Mouse (Mus musculus) intestine, embryonic 14.5 days (tissue): ENCODE measurements at regions not wholly inside any gene's neighbourhood (a gene's known extent, or its start where the extent isn't known, plus 50 kb on each side); places are given as distances from the start of the nearest gene placed in this dataset.

Experiments
- ATAC-seq: fragments of 200-750 bp; cut with Nextera tagmentation; replicated peaks from 2 replicates; pipeline ENCODE4 v1.8.0; 2017; ENCODE audit warnings: low read depth, moderate number of reproducible peaks, moderate TSS enrichment, moderate library complexity; ENCODE audit not compliant: low FRiP score, low TSS enrichment
- DNase-seq: peaks from one replicate; pipeline ENCODE4 v3.0.0-alpha.2; 2018; ENCODE audit warnings: low spot score
- H3K27ac ChIP-seq: fragments of 300-500 bp; sonication (generic); 2 replicates; pipeline ENCODE4 v1.5.1; 2014; ENCODE audit warnings: low read depth, mild to moderate bottlenecking, control low read depth
- H3K27me3 ChIP-seq: fragments of 300-500 bp; sonication (generic); replicated peaks from 2 replicates; pipeline ENCODE4 v1.6.1; 2014; ENCODE audit warnings: low read length, control low read depth; ENCODE audit not compliant: control insufficient read depth, insufficient read depth
- H3K36me3 ChIP-seq: fragments of 300-500 bp; sonication (generic); 2 replicates; pipeline ENCODE4 v1.6.1; 2014; ENCODE audit warnings: low read length, control low read depth; ENCODE audit not compliant: control insufficient read depth, insufficient read depth
- H3K4me1 ChIP-seq: fragments of 300-500 bp; sonication (generic); replicated peaks from 2 replicates; pipeline ENCODE4 v1.6.1; 2014; ENCODE audit warnings: low read length, control low read depth, mixed read lengths; ENCODE audit not compliant: control insufficient read depth, insufficient read depth
- H3K4me2 ChIP-seq: fragments of 300-500 bp; sonication (generic); 2 replicates; pipeline ENCODE4 v1.6.1; 2014; ENCODE audit warnings: low read length
- H3K4me3 ChIP-seq: fragments of 300-500 bp; sonication (generic); 2 replicates; pipeline ENCODE4 v1.5.1; 2014; ENCODE audit warnings: low read depth, low read length, control low read depth, mixed read lengths
- H3K9ac ChIP-seq: fragments of 300-500 bp; sonication (generic); 2 replicates; pipeline ENCODE4 v1.6.1; 2014; ENCODE audit warnings: mild to moderate bottlenecking, low read length
- H3K9me3 ChIP-seq: fragments of 300-500 bp; sonication (generic); 2 replicates; pipeline ENCODE4 v1.6.1; 2016; ENCODE audit warnings: low read length, control low read depth; ENCODE audit not compliant: control insufficient read depth
- WGBS: fragments of 180-500 bp; shearing (Covaris S2); extraction: QIAGEN DNeasy Blood & Tissue Kit; methylation state at CpG from one replicate; pipeline ENCODE4 v1.1.7; 2014; 5-methylcytosine and 5-hydroxymethylcytosine counted together

- no peak overlapping the region for H3K4me3 ChIP-seq
- H3K36me3 ChIP-seq: no peaks in the 10 kb centered on the region
- H3K4me2 ChIP-seq: no peak overlapping the region
- H3K4me1 ChIP-seq: no peaks in the 10 kb centered on the region
- no peak for ATAC-seq
- no peak for DNase-seq
- no peaks in the 10 kb centered on the region for H3K9me3 ChIP-seq
- H3K27ac ChIP-seq: no peak overlapping the region
- H3K9ac ChIP-seq: no peak overlapping the region
- WGBS: 83% methylated on average over 2 of the region's 2 CpGs
- no peaks in the 10 kb centered on the region for H3K27me3 ChIP-seq
Measured at GRCm38 (mm10) chr2:105594131-105594530, 74.6 kb upstream of the Pax6 start.

GRCm38 (mm10) chr2:105604553-105605116 lies 64.1 kb upstream of the Pax6 start:
- Histone ChIP-seq H3K27ac (no peak overlapping the region), H3K36me3 (no peaks in the 10 kb centered on the region), H3K4me3 (no peak overlapping the region), H3K9ac (no peak overlapping the region), H3K4me1 (no peaks in the 10 kb centered on the region), H3K4me2 (no peak overlapping the region), H3K9me3 (no peaks in the 10 kb centered on the region), H3K27me3 (no peaks in the 10 kb centered on the region)
- ATAC-seq (no peak), DNase-seq (no peak)
- WGBS: 30% methylated on average over 11 of the region's 11 CpGs

- DNase-seq (no peak), ATAC-seq (no peak)
- no peak overlapping the region for H3K9ac ChIP-seq
- H3K9me3 ChIP-seq: no peaks in the 10 kb centered on the region
- no peaks in the 10 kb centered on the region for H3K36me3 ChIP-seq
- no peak overlapping the region for H3K27ac ChIP-seq
- no peak overlapping the region for H3K4me2 ChIP-seq
- 67% methylated on average over 8 of the region's 8 CpGs for WGBS
- peaks cover 6% of the 10 kb centered on the region for H3K4me1 ChIP-seq
- H3K27me3 ChIP-seq: 0 out of 2 replicates have a peak, but pooled peaks cover 5% of the 10 kb centered on the region
- H3K4me3 ChIP-seq: no peak overlapping the region
Measured at GRCm38 (mm10) chr2:105607969-105608538, 60.6 kb upstream of the Pax6 start.

GRCm38 (mm10) chr2:105608756-105609155 lies 59.9 kb upstream of the Pax6 start:
- Histone ChIP-seq H3K27me3 (0 out of 2 replicates have a peak, but pooled peaks cover 5% of the 10 kb centered on the region), H3K4me1 (peaks cover 6% of the 10 kb centered on the region), H3K4me2 (no peak overlapping the region), H3K9ac (no peak overlapping the region), H3K9me3 (no peaks in the 10 kb centered on the region), H3K4me3 (no peak overlapping the region), H3K36me3 (no peaks in the 10 kb centered on the region), H3K27ac (no peak overlapping the region)
- WGBS: 54% methylated on average over 7 of the region's 7 CpGs
- DNase-seq (no peak), ATAC-seq (no peak)

- no peak overlapping the region for H3K27ac ChIP-seq
- H3K36me3 ChIP-seq: no peaks in the 10 kb centered on the region
- no peaks in the 10 kb centered on the region for H3K9me3 ChIP-seq
- no peak overlapping the region for H3K9ac ChIP-seq
- no peak overlapping the region for H3K4me3 ChIP-seq
- WGBS: 55% methylated on average over 5 of the region's 5 CpGs
- DNase-seq: no peak
- ATAC-seq: no peak
- H3K4me1 ChIP-seq: peaks cover 6% of the 10 kb centered on the region
- H3K27me3 ChIP-seq: 0 out of 2 replicates have a peak, but pooled peaks cover 5% of the 10 kb centered on the region
- no peak overlapping the region for H3K4me2 ChIP-seq
Measured at GRCm38 (mm10) chr2:105611014-105611413, 57.7 kb upstream of the Pax6 start.

- DNase-seq (no peak), ATAC-seq (no peak)
Measured at GRCm38 (mm10) chr2:105611651-105612050, 57.0 kb upstream of the Pax6 start.

GRCm38 (mm10) chr2:105612051-105612664 lies 56.5 kb upstream of the Pax6 start:
- DNase-seq: peak; percentile 59
- WGBS: 6% methylated on average over 21 of the region's 21 CpGs
- peak overlapping the region; percentile 27; the same call in 1 of the 2 replicates for H3K4me2 ChIP-seq

More at GRCm38 (mm10) chr2:105611651-105612050, 57.0 kb upstream of the Pax6 start:
- no peak overlapping the region for H3K4me2 ChIP-seq
- no peak overlapping the region for H3K9ac ChIP-seq
- H3K4me3 ChIP-seq: no peak overlapping the region
- peaks cover 6% of the 10 kb centered on the region for H3K4me1 ChIP-seq
- H3K27me3 ChIP-seq: 0 out of 2 replicates have a peak, but pooled peaks cover 5% of the 10 kb centered on the region
- H3K36me3 ChIP-seq: no peaks in the 10 kb centered on the region
- no peak overlapping the region for H3K27ac ChIP-seq
- 27% methylated on average over 4 of the region's 4 CpGs for WGBS
- H3K9me3 ChIP-seq: no peaks in the 10 kb centered on the region

GRCm38 (mm10) chr2:105612706-105613105 lies 56.0 kb upstream of the Pax6 start:
- peaks cover 6% of the 10 kb centered on the region for H3K4me1 ChIP-seq
- H3K27ac ChIP-seq: no peak overlapping the region
- H3K9ac ChIP-seq: no peak overlapping the region
- ATAC-seq: no peak
- no peaks in the 10 kb centered on the region for H3K9me3 ChIP-seq
- 0 out of 2 replicates have a peak, but pooled peaks cover 5% of the 10 kb centered on the region for H3K27me3 ChIP-seq
- WGBS: 39% methylated on average over 7 of the region's 7 CpGs
- no peak overlapping the region for H3K4me3 ChIP-seq
- H3K4me2 ChIP-seq: peak overlapping the region; percentile 27; the same call in 1 of the 2 replicates
- no peak for DNase-seq
- H3K36me3 ChIP-seq: no peaks in the 10 kb centered on the region

More at GRCm38 (mm10) chr2:105612051-105612664, 56.5 kb upstream of the Pax6 start:
- Histone ChIP-seq H3K4me1 (peaks cover 6% of the 10 kb centered on the region), H3K27ac (no peak overlapping the region), H3K9me3 (no peaks in the 10 kb centered on the region), H3K4me3 (no peak overlapping the region), H3K27me3 (0 out of 2 replicates have a peak, but pooled peaks cover 5% of the 10 kb centered on the region), H3K36me3 (no peaks in the 10 kb centered on the region), H3K9ac (no peak overlapping the region)
- peak; percentile 67; the same call in 1 of the 2 replicates for ATAC-seq
